Mouse (Mus musculus) stomach, postnatal 0 days (tissue): ENCODE data around the gene Tcte1. TPM values are rescaled to one million over a fixed set of nuclear protein-coding genes. Genes with fewer than 3 reads are reported as not detected.

ENCODE experiments used
- ATAC-seq: fragments of 200-750 bp; cut with Nextera tagmentation; 2 replicates; pipeline ENCODE4 v1.8.0; 2017; ENCODE audit not compliant: low FRiP score, low TSS enrichment
- DNase-seq: peaks from one replicate; pipeline ENCODE4 v3.0.0-alpha.2; 2016; ENCODE audit warnings: low spot score
- H3K27ac ChIP-seq: fragments of 300-500 bp; sonication (generic); replicated peaks from 2 replicates; pipeline ENCODE4 v1.5.1; 2014; ENCODE audit warnings: mild to moderate bottlenecking, control low read depth
- H3K27me3 ChIP-seq: fragments of 300-500 bp; sonication (generic); 2 replicates; pipeline ENCODE4 v1.6.1; 2014; ENCODE audit warnings: low read length; ENCODE audit not compliant: control insufficient read depth, insufficient read depth
- H3K36me3 ChIP-seq: fragments of 300-500 bp; sonication (generic); 2 replicates; pipeline ENCODE4 v1.6.1; 2014; ENCODE audit warnings: low read length, mixed read lengths; ENCODE audit not compliant: control insufficient read depth, insufficient read depth
- H3K4me1 ChIP-seq: fragments of 300-500 bp; sonication (generic); replicated peaks from 2 replicates; pipeline ENCODE4 v1.6.1; 2014; ENCODE audit warnings: antibody characterized with exemption; ENCODE audit not compliant: control insufficient read depth, insufficient read depth
- H3K4me2 ChIP-seq: fragments of 300-500 bp; sonication (generic); replicated peaks from 2 replicates; pipeline ENCODE4 v1.6.1; 2014; ENCODE audit warnings: low read depth, mild to moderate bottlenecking, control low read depth, moderate library complexity
- H3K4me3 ChIP-seq: fragments of 300-500 bp; sonication (generic); 2 replicates; pipeline ENCODE4 v1.5.1; 2014; ENCODE audit warnings: low read depth, low read length, control low read depth
- H3K9ac ChIP-seq: fragments of 300-500 bp; sonication (generic); 2 replicates; pipeline ENCODE4 v1.6.1; 2014; ENCODE audit warnings: mild to moderate bottlenecking, low read length, control low read depth, mixed read lengths
- H3K9me3 ChIP-seq: fragments of 300-500 bp; sonication (generic); 2 replicates; pipeline ENCODE4 v1.6.1; 2016; ENCODE audit warnings: low read length; ENCODE audit not compliant: control insufficient read depth
- CTCF ChIP-seq: IDR thresholded peaks from 2 replicates; pipeline ENCODE4 v1.5.1; 2016; ENCODE audit warnings: antibody characterized with exemption, low read depth, mild to moderate bottlenecking, moderate library complexity
- EP300 ChIP-seq: optimal IDR thresholded peaks from 2 replicates; pipeline ENCODE3; 2016; ENCODE audit warnings: antibody characterized with exemption
- WGBS: fragments of 180-500 bp; shearing (Covaris S2); extraction: QIAGEN DNeasy Blood & Tissue Kit; methylation state at CpG from one replicate; pipeline ENCODE4 v1.1.7; 2014; 5-methylcytosine and 5-hydroxymethylcytosine counted together
- polyA plus RNA-seq: library from polyadenylated mRNA; unstranded; fragments of >200 nt; fragmentation: Nextera tagmentation; extraction: Ambion mirVana; gene quantifications from 2 replicates; pipeline ENCODE4 v1.2.1, GENCODE M21; 2015

Tcte1 gene
- polyA plus RNA-seq, 1 experiment from 2014 or later: 0.04 TPM

DNA sequence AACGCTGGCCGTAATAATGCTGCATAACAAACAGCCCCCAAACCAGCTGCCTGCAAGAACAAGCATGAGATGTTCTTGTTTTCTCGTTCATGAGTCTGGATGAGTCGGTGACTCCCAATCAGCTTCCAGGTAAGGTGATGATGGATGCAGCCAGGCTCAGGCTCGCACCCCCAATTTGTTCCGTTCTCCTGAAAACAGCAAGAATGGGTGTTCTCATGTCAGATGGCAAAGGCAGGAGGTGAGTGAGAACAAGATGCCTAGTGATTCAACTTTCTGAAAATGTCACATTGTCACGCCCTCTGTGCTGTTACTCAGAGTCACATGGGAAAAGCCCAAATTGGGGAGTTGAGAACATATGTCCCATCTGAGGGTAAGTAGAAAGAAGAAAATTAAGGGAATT is 37.7 kb upstream of the Tcte1 start:
- no peak for DNase-seq
- no peak for ATAC-seq
- Histone ChIP-seq H3K9me3 (no peaks in the 10 kb centered on the region), H3K27me3 (no peaks in the 10 kb centered on the region), H3K9ac (no peak overlapping the region), H3K4me2 (no peak overlapping the region), H3K4me1 (no peaks in the 10 kb centered on the region), H3K27ac (no peak overlapping the region), H3K4me3 (no peak overlapping the region), H3K36me3 (no peaks in the 10 kb centered on the region)
- WGBS: 83% methylated on average over 7 of the region's 7 CpGs
- TF ChIP-seq CTCF: no peak

DNA sequence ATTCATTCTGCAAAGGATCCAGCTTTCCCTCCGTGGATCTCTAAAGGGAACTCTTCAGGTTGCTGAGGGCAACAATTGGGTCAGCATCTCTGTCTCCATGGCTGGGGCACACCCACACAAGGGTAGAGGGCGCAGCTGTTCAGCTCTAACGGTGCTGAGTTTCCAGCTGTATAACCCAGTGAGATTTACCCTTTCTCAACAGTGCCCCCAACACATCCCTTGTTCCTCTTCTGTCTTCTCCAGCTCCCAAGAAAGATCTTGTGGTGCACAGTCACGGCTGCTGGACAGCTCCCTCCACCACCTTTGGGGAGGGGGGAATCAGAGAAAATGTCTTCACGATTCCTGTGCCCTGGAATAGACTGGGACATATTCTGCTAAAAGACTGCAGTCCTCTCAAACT is 36.0 kb upstream of the Tcte1 start:
- Histone ChIP-seq H3K4me3 (no peak overlapping the region), H3K36me3 (no peaks in the 10 kb centered on the region), H3K9ac (no peak overlapping the region), H3K4me1 (no peaks in the 10 kb centered on the region), H3K27me3 (no peaks in the 10 kb centered on the region), H3K9me3 (no peaks in the 10 kb centered on the region), H3K4me2 (no peak overlapping the region), H3K27ac (no peak overlapping the region)
- WGBS: 6% methylated on average over 5 of the region's 5 CpGs
- ATAC-seq (no peak), DNase-seq (no peak)
- TF ChIP-seq EP300 (no peak), CTCF (no peak)

DNA sequence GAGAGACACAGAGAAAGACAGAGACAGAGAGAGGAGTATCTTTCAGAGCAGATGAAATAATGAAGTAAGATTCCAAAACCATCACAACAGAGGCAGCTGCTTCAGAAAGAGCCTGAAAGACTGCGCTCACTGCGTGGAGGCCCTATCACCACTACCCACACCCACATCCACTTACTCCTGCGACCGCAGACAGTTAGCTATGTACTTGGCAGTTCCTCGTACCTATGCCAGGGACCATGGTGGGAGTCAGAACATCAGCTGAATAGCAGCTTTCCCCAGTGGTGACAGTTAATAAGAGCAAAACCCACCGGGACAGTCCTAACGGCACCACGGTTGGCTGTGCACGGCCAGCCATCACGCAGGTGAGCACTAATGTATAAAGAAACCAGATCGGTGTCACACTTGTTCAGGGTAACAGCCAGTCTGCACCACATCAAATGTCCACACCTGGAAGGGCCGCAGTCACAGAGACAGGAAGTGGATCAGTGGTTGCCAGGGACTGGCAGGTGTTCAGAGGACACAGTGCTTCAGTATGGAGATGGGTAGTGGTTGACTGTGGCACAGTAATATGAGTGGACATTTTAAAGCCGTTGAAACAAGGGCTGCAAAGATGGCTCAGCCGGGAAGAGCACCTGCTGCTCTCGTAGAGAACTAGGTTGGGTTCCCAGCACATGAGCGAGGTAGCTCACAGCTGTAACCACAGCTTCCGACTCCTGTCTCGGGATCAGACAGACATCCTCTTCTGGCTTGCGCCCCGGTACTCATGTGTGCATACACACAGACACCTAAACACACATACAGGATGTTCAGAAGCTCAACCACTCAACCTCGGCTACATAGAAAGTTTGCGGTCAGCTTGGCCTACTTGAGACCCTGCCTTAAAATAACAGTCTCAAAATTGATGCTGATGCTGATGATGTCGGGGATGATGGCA is 34.6 kb upstream of the Tcte1 start:
- Histone ChIP-seq H3K27me3 (no peaks in the 10 kb centered on the region), H3K4me1 (no peaks in the 10 kb centered on the region), H3K9me3 (no peaks in the 10 kb centered on the region), H3K27ac (no peak overlapping the region), H3K4me2 (no peak overlapping the region), H3K36me3 (no peaks in the 10 kb centered on the region), H3K9ac (no peak overlapping the region), H3K4me3 (no peak overlapping the region)
- WGBS: 82% methylated on average over 23 of the region's 23 CpGs
- TF ChIP-seq CTCF: no peak
- ATAC-seq (no peak), DNase-seq (no peak)

DNA sequence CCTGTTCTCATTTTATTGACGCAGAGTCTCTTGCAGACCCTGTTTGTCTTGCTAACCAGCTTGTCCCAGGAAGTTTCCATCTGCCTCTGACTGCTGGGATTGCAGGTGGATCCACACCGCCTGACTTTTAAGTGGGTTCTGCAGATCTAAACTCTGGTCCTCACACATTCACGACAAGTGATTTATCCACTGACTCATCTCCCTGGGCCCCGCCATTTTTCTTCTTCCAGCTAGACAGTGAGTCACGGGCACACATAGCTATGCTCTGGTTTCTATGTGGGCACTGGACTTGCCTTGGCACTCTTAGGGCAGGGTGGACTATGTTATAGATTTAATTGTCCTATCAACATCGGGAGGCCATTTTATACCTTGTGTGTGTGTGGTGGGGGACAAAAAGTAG is 33.5 kb upstream of the Tcte1 start:
- TF ChIP-seq EP300: no peak
- TF ChIP-seq CTCF: no peak
- H3K4me1 ChIP-seq: no peaks in the 10 kb centered on the region
- H3K27me3 ChIP-seq: no peaks in the 10 kb centered on the region
- 68% methylated on average over 6 of the region's 6 CpGs for WGBS
- H3K4me3 ChIP-seq: no peak overlapping the region
- ATAC-seq (no peak), DNase-seq (no peak)
- no peak overlapping the region for H3K27ac ChIP-seq
- no peak overlapping the region for H3K9ac ChIP-seq
- H3K4me2 ChIP-seq: no peak overlapping the region
- H3K36me3 ChIP-seq: no peaks in the 10 kb centered on the region
- no peaks in the 10 kb centered on the region for H3K9me3 ChIP-seq

DNA sequence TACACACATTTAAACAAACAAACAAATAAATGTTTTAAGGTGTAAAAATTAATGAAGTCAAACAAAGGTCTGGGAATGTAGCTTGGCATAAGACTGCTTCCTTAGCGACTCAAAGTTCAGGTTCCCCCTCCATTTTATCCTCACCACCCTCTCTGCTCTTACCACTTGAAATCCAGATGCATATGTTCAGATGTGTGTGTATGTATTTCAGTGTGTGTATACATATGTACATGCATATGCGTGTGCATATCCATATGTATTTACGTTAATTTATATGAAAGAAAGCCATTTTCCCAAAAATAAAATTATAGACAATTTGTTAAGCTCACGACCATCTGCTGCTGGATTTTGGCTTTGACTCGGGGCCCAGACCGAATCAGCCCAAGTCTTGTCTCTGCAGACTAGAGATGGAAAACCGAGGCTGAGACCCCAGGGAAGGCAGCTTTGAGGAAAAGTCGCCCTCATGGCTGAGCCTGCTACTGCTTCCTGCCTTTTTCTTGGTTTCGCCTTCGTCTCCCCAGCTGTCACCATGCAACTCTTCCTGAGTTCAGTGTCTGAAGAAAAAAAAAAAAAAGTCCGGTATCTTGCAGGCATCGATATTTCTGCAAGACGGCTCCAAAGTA is 32.6 kb upstream of the Tcte1 start:
- Histone ChIP-seq H3K4me3 (no peak overlapping the region), H3K27ac (no peak overlapping the region), H3K9me3 (no peaks in the 10 kb centered on the region), H3K36me3 (no peaks in the 10 kb centered on the region), H3K27me3 (no peaks in the 10 kb centered on the region), H3K9ac (no peak overlapping the region), H3K4me1 (no peaks in the 10 kb centered on the region), H3K4me2 (no peak overlapping the region)
- 49% methylated on average over 13 of the region's 13 CpGs for WGBS
- ATAC-seq: no peak
- TF ChIP-seq CTCF (no peak), EP300 (no peak)
- no peak for DNase-seq

DNA sequence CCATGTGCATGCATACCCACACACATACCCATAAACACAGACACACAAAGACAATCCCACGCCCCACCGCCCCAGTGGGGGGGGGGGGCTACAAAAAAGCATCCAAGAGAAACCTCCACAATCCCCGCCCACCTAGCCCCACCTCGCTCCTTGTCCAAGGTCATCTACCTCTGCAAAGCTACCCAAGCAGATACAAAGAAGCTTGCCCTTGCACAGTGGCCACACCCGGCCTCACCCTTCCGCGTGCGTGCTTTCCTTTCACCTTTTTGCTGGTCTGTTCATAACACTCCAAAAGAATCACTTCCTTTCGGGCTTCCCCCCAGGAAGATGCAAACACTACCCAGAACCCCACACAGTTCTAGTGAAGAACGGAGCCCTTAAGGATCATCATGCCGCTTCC is 27.8 kb upstream of the Tcte1 start:
- no peak overlapping the region for H3K4me2 ChIP-seq
- ATAC-seq (peak; percentile 51; the same call in 1 of the 2 replicates), DNase-seq (peak; percentile 54)
- H3K9ac ChIP-seq: no peak overlapping the region
- no peak overlapping the region for H3K4me3 ChIP-seq
- no peak overlapping the region for H3K27ac ChIP-seq
- H3K4me1 ChIP-seq: no peaks in the 10 kb centered on the region
- H3K27me3 ChIP-seq: no peaks in the 10 kb centered on the region
- no peaks in the 10 kb centered on the region for H3K9me3 ChIP-seq
- WGBS: 55% methylated on average over 11 of the region's 11 CpGs
- TF ChIP-seq EP300 (no peak), CTCF (no peak)
- no peaks in the 10 kb centered on the region for H3K36me3 ChIP-seq
